Mouse (Mus musculus) cerebellum, adult 9-10 months (tissue): ENCODE results near the gene Ulk1.

ENCODE experiments used
- DNase-seq: peaks from one replicate; pipeline ENCODE4 v3.0.0; 2022

Ulk1 gene

GRCm38 (mm10) chr5:110763890-110764289 is 46.0 kb downstream of the Ulk1 start:
- no peak for DNase-seq

DNA sequence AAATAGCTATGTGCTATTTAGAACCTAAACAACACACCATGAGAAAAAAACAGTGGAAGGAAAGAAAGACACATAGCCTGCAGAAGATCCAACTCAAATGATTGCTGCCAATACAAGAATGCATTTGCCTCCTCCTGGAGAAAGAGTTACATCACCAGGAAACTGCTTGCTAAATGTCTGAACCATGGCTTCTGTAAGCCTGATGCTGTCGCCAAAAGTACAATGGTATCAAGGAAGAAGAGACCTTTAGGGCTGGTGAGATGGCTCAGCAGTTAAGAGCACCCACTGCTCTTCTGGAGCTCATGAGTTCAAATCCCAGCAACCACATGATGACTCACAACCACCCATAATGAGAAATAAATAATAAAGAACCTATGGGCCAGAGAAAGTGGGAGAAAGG is 64.9 kb downstream of the Ulk1 start:
- no peak for DNase-seq

GRCm38 (mm10) chr5:110739496-110740275 is 70.2 kb downstream of the Ulk1 start:
- DNase-seq = no peak

- DNase-seq = no peak
These were observed 74.3 kb downstream of the Ulk1 start for GRCm38 (mm10) chr5:110735606-110736005.
